Mouse (Mus musculus): ENCODE results near the gene Zfp638. TPM values are rescaled to one million over a fixed set of nuclear protein-coding genes. Genes with fewer than 3 reads are reported as not detected.
A peak's percentile ranks its signal among the peaks of the same experiment; 100 is the strongest.
"Not testable (repeated sequence)": the region's sequence is repeated elsewhere in the genome, so short reads cannot be mapped to it uniquely, and the experiment has no call there.

The Zfp638 gene
- total RNA-seq (2021): 10 to 100 TPM; 35.9 to 36.9 TPM
- long read RNA-seq, experiment 1, partial matches to known transcripts: 0 of 4 reads
- long read RNA-seq, experiment 1, other reads (novel, unspliced or antisense): 4 of 4 reads
- long read RNA-seq, experiment 2, partial matches to known transcripts: 2 of 8 reads
- long read RNA-seq, experiment 2, other reads (novel, unspliced or antisense): 5 of 8 reads

DNA sequence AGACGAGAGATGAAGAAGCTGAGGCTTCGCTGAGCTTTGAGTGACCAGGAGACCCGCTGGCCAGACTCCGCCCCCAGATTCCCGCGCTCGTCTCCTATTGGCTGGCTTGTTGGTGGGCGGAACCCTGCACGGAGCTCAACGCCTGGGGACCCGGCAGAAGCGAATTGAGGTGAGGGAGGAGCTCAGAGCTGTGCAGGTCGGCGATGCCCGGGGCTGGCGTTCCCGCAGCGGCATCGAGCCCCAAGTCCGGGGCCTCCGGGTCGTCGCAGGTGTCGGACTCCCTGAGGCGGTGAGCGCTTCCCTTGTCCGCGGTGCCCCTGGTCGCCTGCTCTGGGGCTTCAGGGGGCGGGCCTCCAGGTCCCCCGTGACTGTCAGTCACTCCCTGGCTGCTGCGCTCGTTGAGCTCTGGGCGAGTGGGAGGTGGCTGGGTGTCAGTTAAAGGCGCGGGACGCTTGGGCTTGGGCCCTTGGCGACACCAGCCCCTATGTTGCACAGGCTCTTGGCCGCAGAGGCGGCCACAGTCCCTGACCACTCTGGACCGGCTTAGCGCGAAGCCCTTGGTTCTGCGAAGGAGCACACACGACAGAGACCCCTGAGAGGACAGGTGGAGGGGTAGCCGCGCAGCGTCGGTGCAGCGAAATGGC, at the start of gene Zfp638:
Gene Zfp638, plus strand, starts transcription at position 156 of the 644 bp plus-strand sequence.
- DNase-seq: peak; percentile 91 to 95
- intact Hi-C loops (cut with DNase I): no loop called here

DNA sequence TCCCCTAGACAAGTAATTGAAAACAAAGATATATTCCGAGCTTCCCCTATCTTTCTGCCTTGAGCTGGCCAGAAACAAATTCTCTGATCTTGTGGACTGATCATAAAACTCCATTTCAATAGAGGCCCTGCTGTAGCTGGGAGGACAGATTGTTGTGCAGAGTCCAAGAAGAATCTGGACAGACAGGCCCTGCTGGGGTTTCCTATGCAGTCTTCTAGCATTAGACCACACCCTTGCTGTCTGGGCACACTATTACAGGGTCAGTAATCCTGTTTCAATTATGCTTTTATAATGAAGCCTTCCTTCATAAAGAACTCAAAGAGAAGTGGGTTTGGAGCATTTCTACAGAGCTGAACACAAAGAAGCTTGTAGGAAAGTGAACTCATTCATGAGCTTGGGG, 47.9 kb upstream of the Zfp638 start:
- DNase-seq: no peak
- intact Hi-C loops (cut with DNase I): no loop called here

DNA sequence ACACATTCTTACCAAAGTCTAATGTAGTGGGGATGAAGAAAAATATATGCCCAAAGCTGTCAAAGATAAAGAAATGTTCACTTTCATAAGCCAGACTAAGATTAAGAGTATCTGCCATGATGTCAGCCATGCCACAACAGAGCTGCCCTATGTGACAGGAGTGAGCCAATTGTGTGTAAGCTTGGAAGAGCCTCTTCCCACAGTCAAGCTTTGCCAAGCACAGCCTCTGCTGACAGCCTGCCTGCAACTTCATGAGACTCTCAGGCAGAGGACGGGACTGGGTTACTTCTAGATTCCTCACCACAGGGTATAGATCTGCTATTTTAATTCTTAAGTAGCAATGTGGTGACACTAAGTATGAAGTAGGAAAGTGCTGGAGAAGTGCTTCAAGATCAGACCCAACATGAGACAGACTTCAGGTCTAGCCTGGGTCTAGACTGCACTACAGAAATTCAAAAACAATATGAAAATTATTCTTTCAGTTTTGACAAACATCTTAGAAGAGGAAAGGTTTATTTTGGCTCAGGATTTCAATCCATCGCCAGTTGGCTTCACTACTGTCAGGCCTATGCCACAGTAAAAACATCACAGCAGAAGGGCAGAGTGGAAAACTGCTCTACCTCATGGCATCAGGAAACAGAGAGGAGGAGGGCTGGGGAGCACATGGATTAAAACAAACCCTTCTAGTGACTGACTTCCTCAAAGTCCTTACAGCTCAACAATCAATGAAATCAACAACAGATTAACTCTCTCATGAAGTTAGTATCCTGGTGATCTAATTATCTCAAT, 46.0 kb upstream of the Zfp638 start:
- no peak for DNase-seq
- intact Hi-C loops (cut with DNase I): no loop called here

DNA sequence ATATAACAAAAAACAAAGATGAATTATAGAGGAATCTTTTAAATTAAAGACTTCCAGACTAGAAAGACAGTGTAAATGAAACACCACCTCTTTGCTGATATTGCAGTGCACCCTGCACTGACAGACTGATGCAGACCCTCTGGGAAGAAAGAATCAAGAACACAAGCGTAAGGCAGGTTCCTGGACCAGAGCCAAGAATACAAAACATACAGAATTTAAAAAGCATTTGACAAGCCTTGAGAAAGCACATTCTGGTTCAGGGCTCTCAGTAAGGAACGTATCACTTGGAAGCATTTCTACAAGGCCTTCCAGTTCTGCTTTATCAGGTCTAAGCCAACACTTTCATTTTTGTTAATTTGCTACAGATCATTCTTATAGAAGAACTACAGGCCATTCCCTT, 45.1 kb upstream of the Zfp638 start:
- no peak for DNase-seq
- intact Hi-C loops (cut with DNase I): no loop called here

DNA sequence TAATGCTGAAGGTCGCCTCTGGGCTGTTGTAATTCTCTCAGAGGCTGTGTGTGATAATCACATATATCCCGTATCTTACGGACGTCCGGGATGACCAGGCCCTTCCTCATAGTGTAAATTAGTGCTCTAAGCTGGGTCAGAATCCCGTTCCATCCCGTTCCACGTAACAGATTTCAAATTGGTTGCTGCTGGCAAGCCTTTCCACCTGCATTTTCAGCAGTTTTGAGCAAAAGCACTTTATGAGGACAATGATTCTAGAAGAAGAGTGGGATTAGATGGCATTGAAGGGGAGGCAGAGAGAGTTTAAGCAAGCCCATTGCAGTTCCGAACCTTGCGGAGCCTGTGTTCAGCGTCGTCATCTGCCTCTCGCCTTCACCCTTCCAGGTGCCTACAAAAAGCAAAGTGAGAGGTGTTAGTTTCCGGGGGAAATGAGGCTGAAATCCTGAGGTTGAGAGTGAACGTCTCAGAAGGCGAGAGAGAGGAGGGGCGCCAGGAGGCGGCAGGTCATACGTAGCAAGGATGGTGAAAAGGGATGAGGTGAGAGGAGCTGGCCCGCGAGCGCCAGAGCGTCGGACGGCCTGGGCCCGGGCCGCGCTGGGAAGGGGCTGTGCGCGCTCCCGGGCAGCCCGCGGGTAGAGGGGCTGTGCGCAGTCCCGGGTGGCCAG, 35.8 kb upstream of the Zfp638 start:
- peak in 1 of 2 experiments; percentile 8 for DNase-seq
- intact Hi-C loops (cut with DNase I): no loop called here

DNA sequence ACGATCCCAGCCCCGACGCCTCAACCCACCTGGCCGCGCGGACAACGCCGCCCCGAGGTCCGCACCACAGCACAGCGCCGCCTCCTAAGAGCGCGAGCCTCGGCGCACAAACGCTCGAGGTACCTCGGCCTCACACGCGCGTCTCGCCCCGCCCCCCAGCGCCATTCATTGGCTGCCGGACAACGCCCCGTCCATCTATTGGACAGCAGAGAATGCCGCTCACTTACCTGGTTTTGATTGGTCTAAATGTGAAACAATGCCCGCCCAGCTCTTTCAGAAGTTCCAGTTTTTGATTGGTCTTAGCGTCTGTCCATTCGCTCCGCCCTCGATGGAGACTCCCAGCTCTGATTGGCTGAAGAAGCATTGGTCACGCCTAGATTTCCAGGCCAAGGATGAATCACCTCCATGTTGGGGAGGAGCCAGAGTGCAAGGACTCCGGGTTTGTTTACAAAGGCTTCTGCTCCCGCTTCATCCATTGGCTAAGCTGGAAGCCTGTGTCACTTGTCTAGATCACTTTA, 35.2 kb upstream of the Zfp638 start, which contains the start of gene Paip2b:
Gene Paip2b, minus strand, starts transcription at position 136 of the 518 bp plus-strand sequence.
- intact Hi-C loops (cut with DNase I): no loop called here
- peak; percentile 97 to 98 for DNase-seq

DNA sequence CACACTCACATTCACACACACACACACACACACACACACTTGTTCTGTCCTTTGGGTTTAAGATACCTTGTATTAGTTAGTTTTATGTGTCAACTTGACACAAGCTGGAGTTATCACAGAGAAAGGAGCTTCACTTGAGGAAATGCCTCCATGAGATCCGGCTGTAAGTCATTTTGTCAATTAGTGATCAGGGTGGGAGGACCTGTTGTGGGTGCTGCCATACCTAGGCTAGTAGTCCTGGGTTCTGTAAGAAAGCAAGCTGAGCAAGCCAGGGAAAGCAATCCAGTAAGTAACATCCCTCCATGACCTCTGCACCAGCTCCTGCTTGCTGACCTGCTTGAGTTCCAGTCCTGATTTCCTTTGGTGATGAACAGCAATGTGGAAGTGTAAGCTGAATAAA, 34.5 kb upstream of the Zfp638 start:
- intact Hi-C loops (cut with DNase I); DNase-seq: not testable (repeated sequence)

DNA sequence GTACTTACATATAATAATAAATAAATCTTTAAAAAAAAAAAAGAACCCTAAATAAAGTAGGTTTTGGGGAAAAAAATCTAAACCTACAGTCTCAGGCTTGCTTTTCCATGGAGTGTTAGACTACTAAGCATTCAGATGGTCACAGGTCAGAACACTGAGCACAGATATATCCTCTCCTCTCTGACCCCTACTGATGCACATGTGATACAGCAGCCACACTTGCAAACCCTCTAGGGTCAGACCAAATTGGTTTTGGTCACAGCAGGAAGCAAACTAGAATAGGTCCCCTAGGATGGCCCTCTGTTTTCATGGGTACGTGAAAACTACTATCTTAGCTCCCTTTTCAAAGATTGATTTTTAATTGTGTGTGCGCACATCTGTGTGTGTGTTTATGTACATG, 30.1 kb upstream of the Zfp638 start:
- intact Hi-C loops (cut with DNase I): no loop called here
- DNase-seq: no peak

DNA sequence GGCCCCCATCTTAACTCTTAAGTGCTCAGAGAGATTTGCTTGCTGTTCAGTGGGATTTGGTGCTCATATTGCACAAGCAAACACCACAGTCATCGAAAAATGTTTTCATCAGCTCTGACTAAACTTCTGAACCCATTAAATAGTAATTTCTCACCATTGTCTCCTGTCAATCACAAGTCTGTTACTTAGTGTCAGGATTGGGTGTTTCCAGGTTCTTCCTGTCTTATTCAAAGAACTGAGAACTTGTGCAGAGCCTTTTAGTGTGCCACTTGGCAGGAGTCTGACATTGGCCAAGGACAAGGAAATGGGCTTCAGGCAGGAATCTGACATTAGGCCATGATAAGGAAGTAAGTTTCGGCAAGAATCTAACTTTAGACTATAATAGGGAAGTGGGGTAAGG, 28.9 kb upstream of the Zfp638 start:
- intact Hi-C loops (cut with DNase I): no loop called here
- no peak for DNase-seq

DNA sequence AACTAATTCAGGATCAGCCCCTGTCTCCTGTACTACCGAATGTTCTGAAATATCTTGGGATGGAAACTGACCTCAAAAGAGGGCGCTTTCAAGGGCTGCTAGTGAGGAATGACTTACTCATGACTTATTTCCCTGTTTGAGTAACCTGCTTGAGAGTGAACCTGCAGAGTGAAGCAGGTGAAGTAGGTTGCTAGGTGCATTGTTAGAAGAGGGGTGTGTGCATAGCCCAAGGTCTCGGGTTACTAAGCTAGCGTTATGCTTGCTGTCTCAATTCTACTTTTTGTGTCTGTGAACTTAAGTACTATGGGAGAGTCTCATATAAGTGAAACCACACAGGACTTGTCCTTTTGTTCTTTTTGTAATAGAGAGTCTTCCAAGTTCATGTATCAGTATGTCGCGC, 26.8 kb upstream of the Zfp638 start:
- intact Hi-C loops (cut with DNase I): no loop called here
- no peak for DNase-seq

DNA sequence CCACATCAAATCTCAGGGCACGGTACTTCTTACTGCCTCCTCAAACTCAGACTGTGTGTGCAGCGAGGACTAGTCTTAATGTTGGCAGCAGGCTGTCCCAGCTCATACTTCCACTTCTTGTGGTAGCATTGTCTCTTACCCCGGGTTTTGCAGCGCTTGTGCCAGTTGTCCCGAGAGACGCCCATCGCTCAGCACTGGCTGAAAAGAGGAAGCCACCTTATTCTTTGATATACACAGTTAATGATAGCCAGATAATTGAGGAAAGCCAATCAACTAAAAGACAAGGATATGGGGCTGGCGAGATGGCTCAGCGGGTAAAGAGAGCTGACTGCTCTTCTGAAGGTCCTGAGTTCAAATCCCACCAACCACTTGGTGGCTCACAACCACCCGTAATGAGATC, 22.0 kb upstream of the Zfp638 start:
- DNase-seq: no peak
- intact Hi-C loops (cut with DNase I): no loop called here

DNA sequence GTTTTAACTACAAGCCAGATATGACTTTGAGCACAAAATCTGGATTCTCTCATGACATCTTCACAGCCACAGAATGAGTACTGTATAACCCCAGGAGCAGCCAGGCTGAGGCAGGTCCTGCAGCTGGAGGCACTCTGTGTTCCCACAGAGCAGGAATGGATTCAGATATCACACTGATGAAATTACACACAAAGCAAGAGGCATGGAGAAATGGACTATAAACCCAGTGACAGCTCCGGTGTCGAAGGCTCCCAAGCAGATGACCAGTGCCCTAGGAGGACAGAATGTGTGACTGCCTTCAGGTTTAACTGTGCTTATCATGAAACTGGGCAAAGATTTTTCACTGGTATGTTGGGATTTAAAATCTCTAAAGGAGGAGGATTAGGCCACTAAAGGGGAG, 20.8 kb upstream of the Zfp638 start:
- intact Hi-C loops (cut with DNase I): no loop called here
- DNase-seq: no peak

DNA sequence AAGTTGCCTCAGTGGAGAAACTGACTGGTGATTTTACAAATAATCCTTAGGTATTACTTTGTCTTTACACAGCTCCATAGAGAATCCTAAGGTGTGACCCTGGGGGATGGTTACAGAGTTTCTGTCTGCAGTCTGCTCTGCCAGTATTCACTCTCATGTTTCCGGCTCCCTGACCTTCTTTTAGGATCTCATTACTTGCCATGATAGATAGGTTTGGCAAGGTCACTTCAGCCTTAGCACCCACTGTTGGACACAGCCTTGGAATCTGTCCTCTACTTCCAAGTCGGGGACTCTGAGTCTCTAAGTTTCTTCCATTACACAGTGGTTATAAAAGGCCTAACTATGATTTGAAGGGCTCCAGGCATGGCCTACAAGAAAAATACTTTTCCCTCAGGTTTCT, 17.5 kb upstream of the Zfp638 start:
- no peak for DNase-seq
- intact Hi-C loops (cut with DNase I): no loop called here

DNA sequence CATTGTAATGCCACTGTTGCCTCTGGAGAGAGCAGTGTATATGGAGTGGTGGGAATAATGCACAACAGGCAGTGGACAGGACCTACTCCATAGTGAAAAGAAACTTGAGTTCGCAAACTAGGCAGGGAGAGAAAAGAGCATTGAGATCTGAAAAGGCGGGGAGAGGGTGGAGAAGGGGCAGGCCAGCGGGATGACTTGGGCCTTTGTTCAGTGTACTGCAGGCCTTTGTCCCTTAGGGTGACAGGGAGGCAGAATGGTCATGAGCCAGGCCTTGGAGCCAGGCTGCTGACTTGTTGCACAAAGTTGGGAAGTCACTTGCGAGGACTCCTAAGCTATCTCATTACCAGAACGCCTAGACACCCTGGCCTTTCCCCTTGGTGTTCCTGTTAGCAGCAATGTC, 9.4 kb upstream of the Zfp638 start:
- no peak for DNase-seq
- intact Hi-C loops (cut with DNase I): no loop called here

DNA sequence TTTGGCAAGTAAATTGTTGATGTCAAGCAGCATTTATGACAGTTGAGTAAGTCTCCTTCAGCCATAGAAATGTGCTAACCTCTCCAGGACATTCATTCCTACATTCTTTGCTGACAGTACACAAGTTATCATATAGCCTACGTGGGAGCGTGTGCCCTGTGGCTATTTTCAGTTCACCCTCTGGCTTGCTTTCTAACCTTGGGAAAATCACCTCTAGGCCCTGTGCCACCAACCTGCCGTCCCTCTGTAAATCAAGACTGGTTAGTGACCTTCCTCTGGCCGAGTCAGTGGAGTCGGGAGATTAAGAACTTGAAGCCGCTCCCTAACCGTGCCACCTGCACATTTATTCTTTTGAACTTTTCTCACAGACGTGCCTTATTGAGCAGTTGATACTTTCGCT, 6.9 kb upstream of the Zfp638 start:
- intact Hi-C loops (cut with DNase I): no loop called here
- peak; percentile 36 to 63 for DNase-seq

DNA sequence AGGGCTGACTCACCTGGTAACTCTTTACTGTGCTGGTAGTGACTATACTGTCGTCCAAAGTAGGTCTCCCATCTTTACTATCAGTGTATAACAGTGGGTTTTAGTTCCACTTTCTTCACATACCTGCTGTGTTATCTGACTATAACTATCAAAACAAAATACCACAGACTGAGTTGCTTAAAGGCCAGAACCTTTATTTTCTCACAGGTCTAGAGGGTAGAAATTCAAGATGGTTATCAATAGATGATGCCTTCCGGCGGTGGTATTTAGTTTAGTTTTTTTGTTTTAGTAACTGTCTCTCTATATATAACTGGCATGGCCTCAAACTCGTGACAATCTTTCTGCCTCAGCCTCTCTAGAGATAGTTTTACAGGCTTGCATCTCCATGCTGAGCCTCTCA, 3.4 kb upstream of the Zfp638 start:
- intact Hi-C loops (cut with DNase I): no loop called here

DNA sequence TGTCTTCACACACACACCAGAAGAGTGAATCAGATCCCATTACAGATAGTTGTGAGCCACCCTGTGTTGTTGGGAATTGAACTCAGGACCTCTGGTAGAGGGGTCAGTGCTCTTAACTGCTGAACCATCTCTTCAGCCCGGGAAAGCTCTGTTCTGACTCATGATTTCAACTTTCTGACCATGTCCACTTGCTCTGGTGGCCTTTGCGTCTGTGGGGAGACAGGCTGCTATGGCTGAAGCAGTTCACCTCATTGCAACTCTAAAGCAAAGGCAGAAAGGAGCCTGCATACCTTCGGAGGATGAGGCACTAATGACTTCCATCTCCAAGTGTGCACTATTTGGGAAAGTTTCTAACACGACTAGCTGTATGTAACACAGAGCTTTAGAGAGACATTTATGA, 486 bp upstream of the Zfp638 start:
- intact Hi-C loops (cut with DNase I): no loop called here
- DNase-seq: no peak

More for the DNA sequence above, 3.4 kb upstream of the Zfp638 start:
- no peak for DNase-seq

DNA sequence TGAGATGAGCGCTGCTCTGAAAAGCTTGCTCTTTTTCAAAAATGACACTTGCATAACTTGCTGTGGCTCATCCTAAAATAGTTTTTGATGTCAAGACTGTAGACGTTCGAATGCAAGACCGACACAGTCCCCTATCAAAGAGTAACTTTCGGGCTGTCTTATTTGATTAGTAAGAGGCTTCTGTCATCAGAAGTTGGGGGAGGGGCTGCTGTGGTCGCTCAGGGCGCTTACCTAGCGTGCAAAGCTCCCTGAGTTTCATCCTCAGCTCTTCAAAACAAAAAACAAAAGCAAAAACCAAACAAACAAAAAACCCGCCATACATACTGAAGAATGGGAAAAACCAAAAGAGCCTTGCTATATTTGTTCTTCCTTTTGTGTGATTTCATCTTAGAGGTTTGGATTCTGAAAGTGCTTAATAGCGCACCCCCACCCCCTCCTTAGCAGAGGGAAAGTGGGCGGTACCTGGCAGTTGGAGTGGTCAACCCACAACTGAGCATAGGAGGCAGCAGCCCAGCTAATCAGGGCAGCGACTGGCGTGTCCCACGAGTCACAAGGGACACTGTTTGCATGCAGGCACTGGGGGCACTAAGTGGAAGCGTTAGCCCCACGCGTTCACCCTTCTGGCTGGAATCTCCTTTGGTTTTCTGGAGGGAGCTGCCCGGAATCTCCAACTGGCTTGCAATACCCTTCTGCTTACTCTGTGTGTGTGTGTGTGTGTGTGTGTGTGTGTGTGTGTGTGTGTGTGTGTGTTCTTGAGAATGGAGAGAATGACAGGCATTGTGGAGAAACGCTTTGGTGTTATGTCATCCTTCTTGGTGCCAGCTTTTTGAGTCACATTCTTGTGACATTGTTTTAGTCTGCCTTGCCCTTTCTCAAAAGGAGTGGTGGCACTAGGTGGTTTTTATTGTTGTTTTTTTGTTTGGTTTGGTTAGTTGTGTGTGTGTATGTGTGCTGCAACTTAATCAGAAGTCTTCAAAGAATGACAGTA, 983 bp downstream of the Zfp638 start:
- peak; percentile 37 to 58 for DNase-seq
- intact Hi-C loops (cut with DNase I): no loop called here

DNA sequence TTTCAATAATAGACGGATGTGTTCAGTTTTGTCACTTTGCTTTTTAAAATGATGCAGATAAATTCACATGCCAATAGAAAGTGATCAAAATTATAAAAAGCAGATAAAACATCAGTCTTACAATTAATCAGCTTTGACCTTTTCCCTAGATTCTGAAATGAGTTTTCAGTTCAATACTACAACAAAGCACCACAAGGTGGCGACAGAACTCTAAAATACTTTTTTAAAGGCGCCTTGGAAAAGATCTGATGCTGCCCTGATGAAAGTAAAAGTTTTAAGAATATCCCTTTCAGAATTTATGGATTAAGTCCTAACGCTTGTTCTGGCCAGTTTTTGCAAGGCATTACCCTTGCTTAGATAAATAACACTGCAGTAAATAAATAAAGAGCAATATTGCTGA, 12.9 kb downstream of the Zfp638 start:
- intact Hi-C loops (cut with DNase I): loop anchor here (2.0 to 5.0 kb wide), 2 partner anchors 32 to 181 kb away; no protein-coding TSS in a partner anchor
- DNase-seq: peak in 1 of 2 experiments; percentile 10

DNA sequence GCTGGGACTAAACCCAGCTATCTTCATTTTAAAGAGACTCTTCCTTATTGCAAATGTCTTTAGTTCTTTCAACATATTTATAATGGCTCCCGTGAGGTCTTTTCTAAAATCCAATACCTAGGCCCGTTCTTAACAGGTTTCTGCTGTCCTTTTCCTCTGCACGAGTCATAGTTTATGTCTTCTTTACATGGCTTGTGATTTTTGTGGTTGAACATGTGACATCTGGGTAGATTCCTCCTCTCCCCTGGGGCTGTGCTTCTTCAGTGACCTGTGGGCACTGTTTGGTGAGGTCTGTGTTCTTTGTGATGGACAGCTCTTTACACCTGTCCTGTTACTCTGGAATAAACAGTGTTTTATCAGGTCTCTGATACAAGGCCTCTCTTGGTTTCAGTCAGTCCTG, 19.9 kb downstream of the Zfp638 start:
- no peak for DNase-seq
- intact Hi-C loops (cut with DNase I): no loop called here

All from gastrocnemius, postnatal 36 days (tissue).